Mouse (Mus musculus) urinary bladder, postnatal 14 days (tissue): ENCODE results near the gene Ppp1r21.

Experiments
- DNase-seq: peaks from one replicate; pipeline ENCODE4 v3.0.0; 2021; ENCODE audit warnings: low spot score

Gene Ppp1r21

GRCm38 (mm10) chr17:88529519-88530235 is at the start of gene Ppp1r21:
Gene Ppp1r21 (plus strand): TSS chr17:88530118.
- peak; percentile 99 for DNase-seq

- no peak for DNase-seq
Measured at GRCm38 (mm10) chr17:88480369-88480768, 49.5 kb upstream of the Ppp1r21 start.

GRCm38 (mm10) chr17:88481062-88481461 is 48.9 kb upstream of the Ppp1r21 start:
- no peak for DNase-seq

- DNase-seq, result no peak
Measured at GRCm38 (mm10) chr17:88481587-88481986, 48.3 kb upstream of the Ppp1r21 start.

- no peak for DNase-seq
Measured at GRCm38 (mm10) chr17:88484539-88484938, 45.4 kb upstream of the Ppp1r21 start.

GRCm38 (mm10) chr17:88484951-88485350 is 45.0 kb upstream of the Ppp1r21 start:
- DNase-seq, result no peak

GRCm38 (mm10) chr17:88490546-88490945 is 39.4 kb upstream of the Ppp1r21 start:
- no peak for DNase-seq

GRCm38 (mm10) chr17:88491366-88492106 is 38.4 kb upstream of the Ppp1r21 start:
- DNase-seq, result no peak

- no peak for DNase-seq
Measured at GRCm38 (mm10) chr17:88492107-88492460, 37.8 kb upstream of the Ppp1r21 start.

GRCm38 (mm10) chr17:88493551-88493950 is 36.4 kb upstream of the Ppp1r21 start:
- no peak for DNase-seq

- DNase-seq, result no peak
Measured at GRCm38 (mm10) chr17:88494121-88494771, 35.7 kb upstream of the Ppp1r21 start.

- DNase-seq, result no peak
Measured at GRCm38 (mm10) chr17:88494772-88495132, 35.2 kb upstream of the Ppp1r21 start.

GRCm38 (mm10) chr17:88498090-88498682 is 31.7 kb upstream of the Ppp1r21 start:
- no peak for DNase-seq

GRCm38 (mm10) chr17:88504056-88504455 is 25.9 kb upstream of the Ppp1r21 start:
- no peak for DNase-seq

- DNase-seq, result no peak
Measured at GRCm38 (mm10) chr17:88505275-88505723, 24.6 kb upstream of the Ppp1r21 start.

GRCm38 (mm10) chr17:88505941-88506340 is 24.0 kb upstream of the Ppp1r21 start:
- DNase-seq, result no peak

- DNase-seq, result no peak
Measured at GRCm38 (mm10) chr17:88507376-88507775, 22.5 kb upstream of the Ppp1r21 start.

- DNase-seq, result peak; percentile 88
Measured at GRCm38 (mm10) chr17:88508846-88509508, 20.9 kb upstream of the Ppp1r21 start.

- DNase-seq, result no peak
Measured at GRCm38 (mm10) chr17:88509999-88510398, 19.9 kb upstream of the Ppp1r21 start.

GRCm38 (mm10) chr17:88511095-88511551 is 18.8 kb upstream of the Ppp1r21 start:
- DNase-seq, result peak; percentile 88

- no peak for DNase-seq
Measured at GRCm38 (mm10) chr17:88516477-88516876, 13.4 kb upstream of the Ppp1r21 start.

- DNase-seq, result no peak
Measured at GRCm38 (mm10) chr17:88527781-88528180, 2.1 kb upstream of the Ppp1r21 start.
